Mouse (Mus musculus) heart, adult 10 weeks (tissue): ENCODE measurements around the gene Mon2. TPM values are rescaled to one million over a fixed set of nuclear protein-coding genes. Genes with fewer than 3 reads are reported as not detected.

Source experiments
- polyA plus RNA-seq: library from polyadenylated mRNA; stranded (reverse); fragments of 350-450 nt; fragmentation: Illumina TruSeq; extraction: RNeasy Lipid Tissue Mini Kit (QIAGEN cat#74804); gene quantifications from one replicate; pipeline ENCODE4 v1.2.3, GENCODE M21; 2014; ENCODE audit warnings: low read depth, low replicate concordance

Mon2 gene
- polyA plus RNA-seq, result 38.5 TPM

GRCm38 (mm10) chr10:123076245-123077023 lies at the start of gene Mon2:
TSS of gene Mon2 (minus strand) at chr10:123076505.

Other genes starting within 250 kb of the Mon2 start
- gene Usp15, start 120.5 kb upstream of the Mon2 start, polyA plus RNA-seq, result 71.1 TPM
- 0.13 TPM for gene Fam19a2, start 187.5 kb upstream of the Mon2 start, polyA plus RNA-seq